Mouse (Mus musculus): ENCODE results near the gene Spint3.
A peak's percentile ranks its signal among the peaks of the same experiment; 100 is the strongest.
"Not testable (repeated sequence)": the region's sequence is repeated elsewhere in the genome, so short reads cannot be mapped to it uniquely, and the experiment has no call there.

The Spint3 gene

GRCm38 (mm10) chr2:164573359-164573758 lies at the start of gene Spint3:
TSS of gene Spint3 (minus strand) at chr2:164573459.
- DNase-seq (ENCODE audit: low spot score): not testable (repeated sequence)

- DNase-seq (ENCODE audit: low spot score): no peak
Measured at GRCm38 (mm10) chr2:164621775-164622174, 48.5 kb upstream of the Spint3 start.

- no peak for DNase-seq (ENCODE audit: low spot score)
Measured at GRCm38 (mm10) chr2:164619050-164619449, 45.8 kb upstream of the Spint3 start.

GRCm38 (mm10) chr2:164615386-164615785 lies 42.1 kb upstream of the Spint3 start:
- no peak for DNase-seq (ENCODE audit: low spot score)

GRCm38 (mm10) chr2:164613471-164613870 lies 40.2 kb upstream of the Spint3 start, which contains the start of the genes Wfdc6b and Wfdc8:
TSS of gene Wfdc6b (plus strand) at chr2:164613522.
TSS of gene Wfdc8 (minus strand) at chr2:164613626.
- not testable (repeated sequence) for DNase-seq (ENCODE audit: low spot score)

GRCm38 (mm10) chr2:164608781-164609180 lies 35.5 kb upstream of the Spint3 start:
- DNase-seq (ENCODE audit: low spot score): no peak

- DNase-seq (ENCODE audit: low spot score): no peak
Measured at GRCm38 (mm10) chr2:164604411-164604810, 31.2 kb upstream of the Spint3 start.

- no peak for DNase-seq (ENCODE audit: low spot score)
Measured at GRCm38 (mm10) chr2:164603482-164603881, 30.2 kb upstream of the Spint3 start.

- no peak for DNase-seq (ENCODE audit: low spot score)
Measured at GRCm38 (mm10) chr2:164600179-164600578, 26.9 kb upstream of the Spint3 start.

- DNase-seq (ENCODE audit: low spot score): no peak
Measured at GRCm38 (mm10) chr2:164593494-164593893, 20.2 kb upstream of the Spint3 start, which contains the start of gene Eppin. TSS of gene Eppin (minus strand) at chr2:164593594.

- no peak for DNase-seq (ENCODE audit: low spot score)
Measured at GRCm38 (mm10) chr2:164592014-164592413, 18.8 kb upstream of the Spint3 start.

- DNase-seq (ENCODE audit: low spot score): not testable (repeated sequence)
Measured at GRCm38 (mm10) chr2:164585025-164585725, 11.9 kb upstream of the Spint3 start, which contains the start of gene Wfdc6a. TSS of gene Wfdc6a (minus strand) at chr2:164585447.

- DNase-seq (ENCODE audit: low spot score): no peak
Measured at GRCm38 (mm10) chr2:164567460-164567859, 5.8 kb downstream of the Spint3 start.

GRCm38 (mm10) chr2:164566997-164567396 lies 6.3 kb downstream of the Spint3 start:
- DNase-seq (ENCODE audit: low spot score): no peak

- DNase-seq (ENCODE audit: low spot score): no peak
Measured at GRCm38 (mm10) chr2:164564346-164564745, 8.9 kb downstream of the Spint3 start.

GRCm38 (mm10) chr2:164563339-164564038 lies 9.8 kb downstream of the Spint3 start:
- DNase-seq (ENCODE audit: low spot score): peak; percentile 49

- DNase-seq (ENCODE audit: low spot score): no peak
Measured at GRCm38 (mm10) chr2:164562391-164563188, 10.7 kb downstream of the Spint3 start, which contains the start of gene Wfdc2. TSS of gene Wfdc2 (plus strand) at chr2:164562413.

- no peak for DNase-seq (ENCODE audit: low spot score)
Measured at GRCm38 (mm10) chr2:164560106-164560505, 13.2 kb downstream of the Spint3 start.

GRCm38 (mm10) chr2:164558991-164559645 lies 14.1 kb downstream of the Spint3 start:
- DNase-seq (ENCODE audit: low spot score): no peak

GRCm38 (mm10) chr2:164558426-164558825 lies 14.8 kb downstream of the Spint3 start:
- DNase-seq (ENCODE audit: low spot score): no peak

- DNase-seq (ENCODE audit: low spot score): no peak
Measured at GRCm38 (mm10) chr2:164551502-164551901, 21.8 kb downstream of the Spint3 start.

GRCm38 (mm10) chr2:164550895-164551269 lies 22.4 kb downstream of the Spint3 start:
- DNase-seq (ENCODE audit: low spot score): peak; percentile 20

Measured in T-cell, adult 2 months (primary cell).